Mouse (Mus musculus) telencephalon, adult 2 months (tissue): Measurements from ENCODE around the gene Isg20.

ENCODE experiments used
- DNase-seq: peaks from one replicate; pipeline ENCODE4 v3.0.0-alpha.2; 2011; ENCODE audit warnings: low read depth, low spot score

Isg20 gene

DNA sequence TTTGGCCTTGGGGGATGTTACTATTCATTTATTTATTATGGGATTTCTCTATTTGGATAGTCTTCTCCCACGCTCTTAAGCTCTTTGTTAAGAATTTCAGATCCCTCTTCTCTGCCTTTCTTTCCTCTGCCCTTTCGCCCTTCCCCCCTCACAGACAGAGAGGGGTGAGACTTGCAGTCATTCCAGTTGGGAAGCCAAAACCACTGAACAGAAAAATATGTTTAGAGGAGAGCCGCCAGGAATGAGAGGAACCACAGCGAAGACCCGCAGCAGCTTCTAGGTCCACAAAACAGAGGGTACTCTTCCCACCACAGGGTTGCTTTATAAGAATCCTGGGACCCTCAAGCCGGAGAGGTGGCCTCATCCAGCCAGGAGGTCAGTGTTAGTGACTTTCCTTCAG is 41.4 kb downstream of the Isg20 start:
- DNase-seq: no peak

DNA sequence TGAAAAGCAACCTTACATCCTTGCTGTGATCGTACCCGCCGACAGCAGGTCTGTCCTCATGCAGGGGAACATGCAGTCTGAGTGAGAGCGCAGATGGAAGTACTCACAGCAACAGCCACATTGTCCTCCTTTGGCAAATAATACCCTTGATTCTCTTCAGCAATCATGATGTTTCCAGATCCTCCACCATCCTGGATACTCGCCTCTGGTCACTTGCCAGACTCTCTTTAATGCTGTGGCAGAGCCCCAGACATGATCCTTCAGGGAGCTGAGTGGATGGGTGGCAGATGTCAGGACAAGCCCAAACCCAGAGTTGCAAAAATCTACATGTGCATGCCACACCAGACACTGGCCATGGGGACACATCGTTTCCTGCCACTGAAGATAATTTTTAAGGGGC is 41.9 kb downstream of the Isg20 start:
- no peak for DNase-seq

DNA sequence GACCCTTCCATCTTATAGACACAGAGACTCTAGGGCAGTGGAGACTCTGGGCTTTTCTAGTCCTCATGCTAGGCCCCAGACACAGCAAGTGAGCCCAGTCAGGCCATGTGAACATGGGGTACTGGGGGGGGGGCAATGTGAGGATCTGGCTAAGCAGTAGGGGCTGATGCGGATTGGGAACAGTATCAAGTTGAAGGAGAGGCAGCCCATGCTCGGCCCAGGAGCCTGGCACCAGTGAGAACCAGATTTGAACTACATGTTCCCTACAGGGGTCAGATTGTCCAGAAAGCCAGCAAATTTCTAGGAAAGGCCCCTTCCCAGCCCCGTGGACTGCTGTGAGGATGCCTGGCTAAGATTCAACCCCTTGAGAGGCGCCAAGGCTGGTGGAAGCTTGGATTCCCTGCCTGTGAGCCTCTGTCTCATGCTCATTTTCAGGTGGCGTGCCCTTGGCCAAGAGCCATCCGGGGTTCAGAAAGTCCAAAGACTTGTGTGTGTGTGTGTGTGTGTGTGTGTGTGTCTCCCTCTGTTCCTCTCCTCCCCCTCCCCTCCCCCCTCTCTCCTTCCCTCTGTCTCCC is 45.4 kb downstream of the Isg20 start:
- DNase-seq: no peak

DNA sequence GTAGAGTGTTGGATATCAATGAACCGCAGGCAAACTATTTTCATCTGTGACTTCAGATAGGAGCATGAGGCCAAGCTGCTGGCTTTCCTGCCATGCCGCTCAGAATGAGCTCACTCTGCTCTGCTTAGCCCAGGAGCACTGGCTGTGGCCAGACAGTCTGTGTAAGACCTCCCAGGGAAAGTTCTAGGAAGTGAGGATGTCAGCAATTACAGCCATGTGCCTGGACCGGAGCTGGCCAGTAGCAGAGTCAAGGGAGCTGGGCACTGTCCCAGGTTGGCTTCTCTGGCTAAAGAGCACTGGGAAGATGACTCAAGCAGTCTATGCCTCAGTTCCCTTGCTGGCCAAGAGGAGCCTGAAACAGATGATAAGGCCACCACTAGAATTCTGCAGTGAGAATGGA is 50.7 kb downstream of the Isg20 start:
- DNase-seq: no peak
